Mouse (Mus musculus) neural tube, embryonic 15.5 days (tissue): ENCODE results near the gene Dtl. TPM values are rescaled to one million over a fixed set of nuclear protein-coding genes. Genes with fewer than 3 reads are reported as not detected.

Source experiments
- ATAC-seq: fragments of 200-750 bp; cut with Nextera tagmentation; 2 replicates; pipeline ENCODE4 v1.8.0; 2017; ENCODE audit warnings: mild to moderate bottlenecking, moderate TSS enrichment, moderate library complexity; ENCODE audit not compliant: low FRiP score
- H3K27ac ChIP-seq: fragments of 300-500 bp; sonication (generic); replicated peaks from 2 replicates; pipeline ENCODE4 v1.5.1; 2015; ENCODE audit warnings: mild to moderate bottlenecking, inconsistent platforms
- H3K27me3 ChIP-seq: fragments of 300-500 bp; sonication (generic); replicated peaks from 2 replicates; pipeline ENCODE4 v1.6.1; 2015; ENCODE audit warnings: inconsistent platforms
- H3K36me3 ChIP-seq: fragments of 300-500 bp; sonication (generic); 2 replicates; pipeline ENCODE4 v1.6.1; 2015; ENCODE audit warnings: inconsistent platforms
- H3K4me1 ChIP-seq: fragments of 300-500 bp; sonication (generic); 2 replicates; pipeline ENCODE4 v1.6.1; 2015; ENCODE audit warnings: inconsistent platforms
- H3K4me2 ChIP-seq: fragments of 300-500 bp; sonication (generic); 2 replicates; pipeline ENCODE4 v1.6.1; 2015; ENCODE audit warnings: inconsistent platforms, mild to moderate bottlenecking, moderate library complexity
- H3K4me3 ChIP-seq: fragments of 300-500 bp; sonication (generic); replicated peaks from 2 replicates; pipeline ENCODE4 v1.5.1; 2015; ENCODE audit warnings: mild to moderate bottlenecking, inconsistent platforms
- H3K9ac ChIP-seq: fragments of 300-500 bp; sonication (generic); replicated peaks from 2 replicates; pipeline ENCODE4 v1.6.1; 2015; ENCODE audit warnings: mild to moderate bottlenecking, inconsistent platforms
- H3K9me3 ChIP-seq: fragments of 300-500 bp; sonication (generic); replicated peaks from 2 replicates; pipeline ENCODE4 v1.6.1; 2016; ENCODE audit warnings: inconsistent platforms
- WGBS: fragments of 180-500 bp; shearing (Covaris S2); methylation state at CpG from one replicate; pipeline ENCODE4 v1.1.7; 2015; ENCODE audit warnings: mixed read lengths; 5-methylcytosine and 5-hydroxymethylcytosine counted together
- polyA plus RNA-seq: library from polyadenylated mRNA; unstranded; fragments of >200 nt; fragmentation: Nextera tagmentation; extraction: Ambion mirVana; gene quantifications from 2 replicates; pipeline ENCODE4 v1.2.1, GENCODE M21; 2015

The Dtl gene
- polyA plus RNA-seq, 1 experiment from 2014 or later = 5.4 TPM

DNA sequence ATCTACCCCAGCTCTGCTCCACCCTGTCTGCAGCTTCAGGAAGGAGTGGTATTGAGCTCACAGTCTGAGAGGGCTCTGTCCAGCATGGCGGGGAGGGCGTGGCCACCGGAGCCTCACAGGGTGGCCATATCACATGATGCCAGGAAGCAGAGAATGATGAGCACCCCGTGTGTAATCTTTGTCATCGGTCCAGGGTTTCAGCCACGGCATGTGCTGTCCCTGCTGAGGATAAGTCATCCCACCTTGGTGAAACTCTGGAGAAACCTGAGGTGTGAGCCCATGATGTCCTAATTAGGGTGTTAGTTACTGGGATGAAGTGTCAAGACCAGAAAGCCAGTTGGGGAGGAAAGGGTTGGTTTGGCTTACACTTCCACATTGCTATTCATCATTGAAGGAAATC lies 33.7 kb upstream of the Dtl start:
- Histone ChIP-seq H3K4me1 (no peaks in the 10 kb centered on the region), H3K36me3 (peaks cover 78% of the 10 kb centered on the region), H3K9ac (no peak overlapping the region), H3K4me2 (no peak overlapping the region), H3K27ac (no peak overlapping the region), H3K9me3 (no peaks in the 10 kb centered on the region), H3K4me3 (no peak overlapping the region), H3K27me3 (no peaks in the 10 kb centered on the region)
- no peak for ATAC-seq
- 96% methylated on average over 6 of the region's 6 CpGs for WGBS

- 63% methylated on average over 3 of the region's 3 CpGs for whole genome bisulfite sequencing
- Histone ChIP-seq H3K4me3 (no peak overlapping the region), H3K27me3 (no peaks in the 10 kb centered on the region), H3K9ac (no peak overlapping the region), H3K4me1 (no peaks in the 10 kb centered on the region), H3K27ac (no peak overlapping the region), H3K9me3 (no peaks in the 10 kb centered on the region), H3K36me3 (peaks cover 56% of the 10 kb centered on the region), H3K4me2 (no peak overlapping the region)
- no peak for ATAC-seq
Measured at GRCm38 (mm10) chr1:191604690-191605089, 29.3 kb upstream of the Dtl start.

DNA sequence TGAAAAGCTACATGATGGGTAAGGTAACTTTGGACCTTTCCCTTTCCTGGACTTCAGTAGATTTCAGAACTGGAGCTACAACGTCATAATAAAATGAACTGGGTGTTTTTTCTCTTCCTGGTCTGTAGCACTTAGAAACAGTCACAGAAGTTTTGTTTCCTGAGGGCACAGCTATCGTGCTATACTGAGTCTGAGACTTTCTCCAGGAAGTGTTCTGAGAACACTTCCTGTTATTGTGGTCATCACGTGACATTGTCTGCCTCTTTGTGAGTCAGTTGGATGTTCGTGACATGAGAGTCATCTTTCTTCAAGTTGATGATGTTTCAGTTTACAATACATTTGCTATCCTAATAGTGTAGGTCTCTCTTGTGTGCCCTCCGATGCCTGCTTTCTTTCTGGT lies 23.9 kb upstream of the Dtl start:
- WGBS = 83% methylated on average over 5 of the region's 5 CpGs
- H3K27me3 ChIP-seq = no peaks in the 10 kb centered on the region
- no peak overlapping the region for H3K4me2 ChIP-seq
- no peaks in the 10 kb centered on the region for H3K4me1 ChIP-seq
- no peak overlapping the region for H3K9ac ChIP-seq
- no peak overlapping the region for H3K27ac ChIP-seq
- H3K9me3 ChIP-seq = no peaks in the 10 kb centered on the region
- H3K36me3 ChIP-seq = peaks cover 46% of the 10 kb centered on the region
- no peak for ATAC-seq
- H3K4me3 ChIP-seq = no peak overlapping the region

DNA sequence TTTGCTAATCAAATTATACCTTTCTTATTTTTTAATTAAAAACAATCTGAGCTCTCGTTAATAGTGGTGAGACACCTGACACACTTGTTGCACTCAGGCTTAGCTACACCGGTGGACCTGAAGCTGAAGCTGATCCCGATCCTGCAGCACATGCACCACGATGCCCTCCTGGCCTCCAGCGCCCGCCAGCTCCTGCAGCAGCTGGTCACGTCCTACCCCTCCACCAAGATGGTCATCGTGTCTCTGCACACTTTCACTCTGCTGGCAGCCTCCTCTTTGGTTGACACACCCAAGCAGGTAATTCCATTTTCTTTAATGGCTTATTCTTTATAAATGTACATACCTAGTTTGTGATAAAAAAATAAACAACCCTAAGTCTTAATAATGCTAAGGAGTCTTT lies 20.7 kb upstream of the Dtl start:
- no peaks in the 10 kb centered on the region for H3K27me3 ChIP-seq
- no peaks in the 10 kb centered on the region for H3K4me1 ChIP-seq
- H3K27ac ChIP-seq = no peak overlapping the region
- H3K36me3 ChIP-seq = peaks cover 40% of the 10 kb centered on the region
- WGBS = 97% methylated on average over 8 of the region's 8 CpGs
- no peaks in the 10 kb centered on the region for H3K9me3 ChIP-seq
- no peak overlapping the region for H3K9ac ChIP-seq
- H3K4me2 ChIP-seq = no peak overlapping the region
- no peak for ATAC-seq
- H3K4me3 ChIP-seq = no peak overlapping the region

DNA sequence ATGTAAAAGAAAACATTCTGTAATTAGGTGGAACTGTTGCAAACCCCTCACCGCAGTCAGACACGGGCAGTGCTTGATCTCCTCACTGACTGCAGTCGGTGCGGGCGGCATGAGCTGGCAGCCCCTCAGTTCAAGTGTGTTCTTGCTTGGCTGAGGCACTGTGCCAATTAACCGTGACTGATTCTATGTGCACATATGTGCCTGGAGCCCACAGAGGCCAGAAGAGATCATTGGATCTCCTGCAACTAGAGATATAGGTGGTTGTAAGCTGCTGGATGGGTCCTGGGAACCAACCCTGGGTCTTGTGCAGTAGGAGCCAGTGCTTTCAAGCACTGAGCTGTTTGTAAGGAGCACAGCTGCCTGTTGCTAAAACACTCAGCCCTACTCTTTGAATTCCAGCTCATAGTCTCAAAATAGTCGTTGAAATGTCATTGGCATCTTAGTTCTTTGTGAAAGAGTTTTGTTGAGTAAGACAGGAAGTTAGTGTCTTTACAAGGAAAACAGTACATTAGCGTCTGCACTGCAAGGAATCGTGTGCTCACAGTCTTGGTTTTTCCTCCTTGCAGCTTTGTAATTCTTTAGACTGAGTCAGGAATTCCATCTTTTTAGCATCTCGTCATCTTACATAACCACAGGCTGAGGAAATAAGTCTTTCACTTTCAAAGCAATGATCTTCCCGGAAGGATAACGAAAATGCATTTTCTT lies 16.8 kb upstream of the Dtl start:
- 85% methylated on average over 12 of the region's 12 CpGs for WGBS
- H3K9ac ChIP-seq = no peak overlapping the region
- no peaks in the 10 kb centered on the region for H3K27me3 ChIP-seq
- no peak overlapping the region for H3K4me3 ChIP-seq
- H3K36me3 ChIP-seq = peaks cover 44% of the 10 kb centered on the region
- H3K27ac ChIP-seq = no peak overlapping the region
- no peak overlapping the region for H3K4me2 ChIP-seq
- no peak for ATAC-seq
- no peaks in the 10 kb centered on the region for H3K4me1 ChIP-seq
- H3K9me3 ChIP-seq = no peaks in the 10 kb centered on the region

GRCm38 (mm10) chr1:191588749-191589148 lies 13.4 kb upstream of the Dtl start:
- no peaks in the 10 kb centered on the region for H3K27me3 ChIP-seq
- ATAC-seq = no peak
- no peaks in the 10 kb centered on the region for H3K4me1 ChIP-seq
- WGBS = 97% methylated on average over 2 of the region's 2 CpGs
- no peak overlapping the region for H3K4me3 ChIP-seq
- H3K4me2 ChIP-seq = no peak overlapping the region
- H3K9ac ChIP-seq = no peak overlapping the region
- H3K9me3 ChIP-seq = no peaks in the 10 kb centered on the region
- H3K27ac ChIP-seq = no peak overlapping the region
- H3K36me3 ChIP-seq = peaks cover 43% of the 10 kb centered on the region

- peaks cover 48% of the 10 kb centered on the region for H3K36me3 ChIP-seq
- no peaks in the 10 kb centered on the region for H3K27me3 ChIP-seq
- H3K27ac ChIP-seq = no peak overlapping the region
Measured at GRCm38 (mm10) chr1:191587062-191587461, 11.7 kb upstream of the Dtl start.

DNA sequence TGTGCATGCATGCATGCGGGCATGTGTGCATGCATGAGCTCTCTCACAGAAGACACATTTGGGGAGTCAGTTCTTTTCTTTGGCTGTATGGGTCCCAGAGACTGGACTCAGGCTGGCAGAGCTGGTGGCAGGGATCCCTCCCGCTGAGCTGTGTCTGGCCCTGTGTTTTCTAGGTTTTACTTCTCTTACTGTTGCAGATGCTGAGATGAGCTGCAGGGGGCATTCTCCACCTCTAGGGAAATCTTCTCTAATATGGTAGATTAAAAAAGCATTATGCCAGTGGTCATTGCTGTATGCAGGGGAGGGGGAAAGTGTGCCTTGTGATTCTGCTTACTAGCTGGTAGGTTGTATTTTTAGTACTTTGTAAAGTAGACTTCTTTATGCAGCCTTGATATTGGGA lies 10.4 kb upstream of the Dtl start:
- WGBS = 85% methylated on average over 2 of the region's 2 CpGs
- Histone ChIP-seq H3K9me3 (no peaks in the 10 kb centered on the region), H3K4me1 (no peaks in the 10 kb centered on the region), H3K27me3 (no peaks in the 10 kb centered on the region), H3K36me3 (peaks cover 48% of the 10 kb centered on the region), H3K4me2 (no peak overlapping the region), H3K9ac (no peak overlapping the region), H3K27ac (no peak overlapping the region), H3K4me3 (no peak overlapping the region)
- no peak for ATAC-seq

More at GRCm38 (mm10) chr1:191587062-191587461, 11.7 kb upstream of the Dtl start:
- H3K4me1 ChIP-seq = no peaks in the 10 kb centered on the region
- H3K9me3 ChIP-seq = no peaks in the 10 kb centered on the region
- H3K4me2 ChIP-seq = no peak overlapping the region
- H3K9ac ChIP-seq = no peak overlapping the region
- ATAC-seq = no peak
- WGBS = 93% methylated on average over 3 of the region's 3 CpGs
- no peak overlapping the region for H3K4me3 ChIP-seq

- H3K4me3 ChIP-seq = no peak overlapping the region
- H3K4me1 ChIP-seq = no peaks in the 10 kb centered on the region
- H3K27ac ChIP-seq = no peak overlapping the region
- no peak overlapping the region for H3K9ac ChIP-seq
- H3K4me2 ChIP-seq = no peak overlapping the region
- peaks cover 46% of the 10 kb centered on the region for H3K36me3 ChIP-seq
- 95% methylated on average over 4 of the region's 4 CpGs for WGBS
- no peaks in the 10 kb centered on the region for H3K27me3 ChIP-seq
- ATAC-seq = no peak
- no peaks in the 10 kb centered on the region for H3K9me3 ChIP-seq
Measured at GRCm38 (mm10) chr1:191584483-191584882, 9.1 kb upstream of the Dtl start.

- H3K4me2 ChIP-seq = no peak overlapping the region
- no peak overlapping the region for H3K9ac ChIP-seq
- 97% methylated on average over 4 of the region's 4 CpGs for WGBS
- no peak overlapping the region for H3K4me3 ChIP-seq
- ATAC-seq = no peak
- H3K4me1 ChIP-seq = no peaks in the 10 kb centered on the region
- H3K27me3 ChIP-seq = no peaks in the 10 kb centered on the region
- peaks cover 41% of the 10 kb centered on the region for H3K36me3 ChIP-seq
- no peaks in the 10 kb centered on the region for H3K9me3 ChIP-seq
- no peak overlapping the region for H3K27ac ChIP-seq
Measured at GRCm38 (mm10) chr1:191583836-191584235, 8.5 kb upstream of the Dtl start.

GRCm38 (mm10) chr1:191581641-191582040 lies 6.3 kb upstream of the Dtl start:
- WGBS = 92% methylated on average over 4 of the region's 4 CpGs

GRCm38 (mm10) chr1:191579524-191579923 lies 4.2 kb upstream of the Dtl start:
- peaks cover 17% of the 10 kb centered on the region for H3K36me3 ChIP-seq
- no peak overlapping the region for H3K9ac ChIP-seq
- no peak overlapping the region for H3K27ac ChIP-seq
- H3K4me2 ChIP-seq = no peak overlapping the region
- ATAC-seq = no peak
- WGBS = 93% methylated on average over 3 of the region's 3 CpGs
- peaks cover 28% of the 10 kb centered on the region for H3K4me1 ChIP-seq
- H3K4me3 ChIP-seq = no peak overlapping the region
- no peaks in the 10 kb centered on the region for H3K9me3 ChIP-seq
- H3K27me3 ChIP-seq = no peaks in the 10 kb centered on the region

More at GRCm38 (mm10) chr1:191581641-191582040, 6.3 kb upstream of the Dtl start:
- Histone ChIP-seq H3K4me1 (peaks cover 16% of the 10 kb centered on the region), H3K27ac (no peak overlapping the region), H3K9ac (no peak overlapping the region), H3K4me3 (no peak overlapping the region), H3K27me3 (no peaks in the 10 kb centered on the region), H3K9me3 (no peaks in the 10 kb centered on the region), H3K4me2 (no peak overlapping the region), H3K36me3 (peaks cover 22% of the 10 kb centered on the region)
- no peak for ATAC-seq
